Mouse (Mus musculus) heart, adult 2 months (tissue): Measurements from ENCODE around the gene Plekha5.

ENCODE experiments used
- CTCF ChIP-seq: fragments of 200-600 bp; IDR thresholded peaks from 2 replicates; pipeline ENCODE4 v1.8.1; 2022; ENCODE audit warnings: antibody characterized with exemption, mild to moderate bottlenecking, moderate library complexity
- POLR2A ChIP-seq: fragments of 200-500 bp; IDR thresholded peaks from 2 replicates; pipeline ENCODE4 v1.6.1; 2011; ENCODE audit warnings: mild to moderate bottlenecking, low read depth, low read length, control low read depth; ENCODE audit not compliant: insufficient read depth

DNA sequence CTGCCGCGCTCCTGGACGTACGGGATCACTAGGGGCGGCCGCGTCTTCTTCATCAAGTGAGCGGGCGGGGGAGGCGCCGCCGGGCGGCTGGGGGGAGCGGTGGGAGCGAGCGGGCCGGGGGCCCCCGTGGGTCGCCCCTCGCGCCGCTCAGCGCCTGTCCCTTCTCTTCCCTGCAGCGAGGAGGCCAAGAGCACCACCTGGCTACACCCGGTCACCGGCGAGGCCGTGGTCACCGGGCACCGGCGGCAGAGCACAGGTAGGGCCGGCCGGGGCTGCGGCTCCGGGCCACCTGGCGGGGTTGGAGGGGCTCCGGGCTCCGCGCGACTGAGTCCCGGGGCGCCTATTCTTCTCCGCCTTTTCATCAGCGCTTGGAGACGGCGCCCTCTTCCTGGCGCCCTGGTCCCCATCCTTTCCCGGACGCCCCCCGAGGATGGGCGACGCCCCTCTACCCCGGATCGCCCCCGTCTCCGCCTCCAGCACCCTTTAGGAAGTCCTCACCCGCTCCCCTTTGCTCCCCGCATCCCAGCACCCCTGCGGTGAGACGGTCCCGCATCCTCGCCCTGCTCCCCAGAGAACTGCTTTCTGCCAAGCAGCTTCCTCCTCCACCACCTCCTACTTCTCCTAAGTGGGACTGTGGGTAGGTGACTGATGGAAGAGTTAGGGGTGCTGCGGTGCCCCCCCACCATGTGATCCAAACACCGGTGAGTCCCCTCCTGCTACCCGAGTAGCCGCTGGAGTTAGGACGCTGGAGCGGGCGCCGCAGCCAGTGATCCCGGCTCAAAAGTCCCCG lies 542 bp downstream of the Plekha5 start:
- TF ChIP-seq POLR2A, result no peak
- TF ChIP-seq CTCF, result peak; percentile 44
